Mouse (Mus musculus) limb, embryonic 11.5 days (tissue): ENCODE measurements around the gene Smagp. TPM values are rescaled to one million over a fixed set of nuclear protein-coding genes. Genes with fewer than 3 reads are reported as not detected.

ENCODE experiments used
- ATAC-seq: fragments of 200-750 bp; cut with Nextera tagmentation; 2 replicates; pipeline ENCODE4 v1.8.0; 2017; ENCODE audit warnings: low read depth; ENCODE audit not compliant: insufficient number of reproducible peaks, low FRiP score, low TSS enrichment
- DNase-seq: peaks from one replicate; pipeline ENCODE4 v3.0.0-alpha.2; 2015; ENCODE audit warnings: low spot score
- H3K27ac ChIP-seq: fragments of 300-500 bp; sonication (generic); replicated peaks from 2 replicates; pipeline ENCODE4 v1.5.1; 2014; ENCODE audit warnings: low read depth, mild to moderate bottlenecking, low read length
- H3K27me3 ChIP-seq: fragments of 300-500 bp; sonication (generic); 2 replicates; pipeline ENCODE4 v1.6.1; 2014; ENCODE audit warnings: mild to moderate bottlenecking, low read length, mixed read lengths; ENCODE audit not compliant: control insufficient read depth, insufficient read depth
- H3K36me3 ChIP-seq: fragments of 300-500 bp; sonication (generic); 2 replicates; pipeline ENCODE4 v1.6.1; 2014; ENCODE audit warnings: mild to moderate bottlenecking, low read length, moderate library complexity, mixed read lengths; ENCODE audit not compliant: control insufficient read depth, insufficient read depth
- H3K4me1 ChIP-seq: fragments of 300-500 bp; sonication (generic); 2 replicates; pipeline ENCODE4 v1.6.1; 2014; ENCODE audit warnings: low read length, mixed read lengths; ENCODE audit not compliant: control insufficient read depth, insufficient read depth
- H3K4me2 ChIP-seq: fragments of 300-500 bp; sonication (generic); 2 replicates; pipeline ENCODE4 v1.6.1; 2014; ENCODE audit warnings: low read depth, mild to moderate bottlenecking, moderate library complexity; ENCODE audit not compliant: severe bottlenecking
- H3K4me3 ChIP-seq: fragments of 300-500 bp; sonication (generic); 2 replicates; pipeline ENCODE4 v1.5.1; 2014; ENCODE audit warnings: low read depth, low read length
- H3K9ac ChIP-seq: fragments of 300-500 bp; sonication (generic); 2 replicates; pipeline ENCODE4 v1.6.1; 2014; ENCODE audit warnings: mild to moderate bottlenecking, low read length
- H3K9me3 ChIP-seq: fragments of 300-500 bp; sonication (generic); 2 replicates; pipeline ENCODE4 v1.6.1; 2016; ENCODE audit warnings: low read length; ENCODE audit not compliant: control insufficient read depth
- WGBS: fragments of 180-500 bp; shearing (Covaris S2); extraction: QIAGEN DNeasy Blood & Tissue Kit; methylation state at CpG from one replicate; pipeline ENCODE4 v1.1.7; 2014; 5-methylcytosine and 5-hydroxymethylcytosine counted together
- polyA plus RNA-seq: library from polyadenylated mRNA; unstranded; fragments of >200 nt; fragmentation: Nextera tagmentation; extraction: Ambion mirVana; gene quantifications from 2 replicates; pipeline ENCODE4 v1.2.1, GENCODE M21; 2014

The Smagp gene
- polyA plus RNA-seq, 1 experiment from 2014 or later: 5.4 TPM

- peaks cover 40% of the 10 kb centered on the region for H3K27me3 ChIP-seq
- no peak overlapping the region for H3K4me3 ChIP-seq
- H3K27ac ChIP-seq: no peak overlapping the region
- DNase-seq (peak; percentile 28), ATAC-seq (no peak)
- no peaks in the 10 kb centered on the region for H3K9me3 ChIP-seq
- no peak overlapping the region; the same call in 1 of the 2 replicates for H3K4me2 ChIP-seq
- no peaks in the 10 kb centered on the region for H3K36me3 ChIP-seq
- 12% methylated on average over 21 of the region's 21 CpGs for WGBS
- H3K9ac ChIP-seq: no peak overlapping the region
- 0 out of 2 replicates have a peak, but pooled peaks cover 2% of the 10 kb centered on the region for H3K4me1 ChIP-seq
These were observed 36.0 kb downstream of the Smagp start for GRCm38 (mm10) chr15:100600696-100601272.

GRCm38 (mm10) chr15:100600047-100600695, 36.6 kb downstream of the Smagp start:
- Histone ChIP-seq H3K4me3 (peak overlapping the region; percentile 68), H3K9ac (peak overlapping the region; percentile 78), H3K27me3 (peaks cover 37% of the 10 kb centered on the region), H3K36me3 (no peaks in the 10 kb centered on the region), H3K27ac (no peak overlapping the region), H3K4me1 (0 out of 2 replicates have a peak, but pooled peaks cover 2% of the 10 kb centered on the region), H3K9me3 (no peaks in the 10 kb centered on the region), H3K4me2 (peak overlapping the region; percentile 96)
- WGBS: 1% methylated on average over 35 of the region's 35 CpGs
- peak; percentile 51; the same call in 1 of the 2 replicates for ATAC-seq
- peak; percentile 83 for DNase-seq

- Histone ChIP-seq H3K4me3 (peak within 1 kb of the TSS; percentile 68), H3K9me3 (no peaks in the 10 kb centered on the region), H3K36me3 (no peaks in the 10 kb centered on the region), H3K9ac (peak within 1 kb of the TSS; percentile 78), H3K4me1 (0 out of 2 replicates have a peak, but pooled peaks cover 2% of the 10 kb centered on the region), H3K27me3 (peaks cover 33% of the 10 kb centered on the region), H3K27ac (no peak within 1 kb of the TSS), H3K4me2 (peak within 1 kb of the TSS; percentile 96)
- DNase-seq (peak; percentile 52), ATAC-seq (peak; percentile 42; the same call in 1 of the 2 replicates)
- under 1% methylated on average over 65 of the region's 76 CpGs for WGBS
These were observed 37.3 kb downstream of the Smagp start, which contains the start of gene Pou6f1 for GRCm38 (mm10) chr15:100599276-100600046. Gene Pou6f1 (minus strand): TSS chr15:100599984.

- H3K27me3 ChIP-seq: peaks cover 33% of the 10 kb centered on the region
- 0 out of 2 replicates have a peak, but pooled peaks cover 2% of the 10 kb centered on the region for H3K4me1 ChIP-seq
- no peaks in the 10 kb centered on the region for H3K36me3 ChIP-seq
- H3K4me2 ChIP-seq: peak overlapping the region; percentile 96
- H3K27ac ChIP-seq: no peak overlapping the region
- H3K9me3 ChIP-seq: no peaks in the 10 kb centered on the region
- peak overlapping the region; percentile 78; the same call in 1 of the 2 replicates for H3K9ac ChIP-seq
- DNase-seq (peak; percentile 62), ATAC-seq (no peak)
- under 1% methylated on average over 12 of the region's 12 CpGs for WGBS
- H3K4me3 ChIP-seq: peak overlapping the region; percentile 68
These were observed 37.9 kb downstream of the Smagp start for GRCm38 (mm10) chr15:100598883-100599275.

- DNase-seq: no peak
- H3K36me3 ChIP-seq: no peaks in the 10 kb centered on the region
- H3K9me3 ChIP-seq: no peaks in the 10 kb centered on the region
- H3K9ac ChIP-seq: no peak overlapping the region
- no peak for ATAC-seq
- 0 out of 2 replicates have a peak, but pooled peaks cover 2% of the 10 kb centered on the region for H3K4me1 ChIP-seq
- H3K4me3 ChIP-seq: peak overlapping the region; percentile 68; the same call in 1 of the 2 replicates
- peak overlapping the region; percentile 96 for H3K4me2 ChIP-seq
- peaks cover 29% of the 10 kb centered on the region for H3K27me3 ChIP-seq
- no peak overlapping the region for H3K27ac ChIP-seq
- 15% methylated on average over 9 of the region's 9 CpGs for WGBS
These were observed 38.4 kb downstream of the Smagp start for GRCm38 (mm10) chr15:100598287-100598882.

- Histone ChIP-seq H3K27me3 (no peaks in the 10 kb centered on the region), H3K9me3 (no peaks in the 10 kb centered on the region), H3K9ac (no peak overlapping the region), H3K36me3 (no peaks in the 10 kb centered on the region), H3K4me2 (no peak overlapping the region), H3K4me3 (no peak overlapping the region), H3K4me1 (no peaks in the 10 kb centered on the region), H3K27ac (no peak overlapping the region)
- 78% methylated on average over 6 of the region's 6 CpGs for WGBS
- ATAC-seq (no peak), DNase-seq (no peak)
These were observed 43.9 kb downstream of the Smagp start for GRCm38 (mm10) chr15:100592817-100593216.

GRCm38 (mm10) chr15:100590436-100590835, 46.3 kb downstream of the Smagp start:
- WGBS: 70% methylated on average over 8 of the region's 8 CpGs
- Histone ChIP-seq H3K4me3 (no peak overlapping the region), H3K27ac (no peak overlapping the region), H3K9me3 (no peaks in the 10 kb centered on the region), H3K36me3 (no peaks in the 10 kb centered on the region), H3K27me3 (no peaks in the 10 kb centered on the region), H3K9ac (no peak overlapping the region), H3K4me2 (no peak overlapping the region), H3K4me1 (no peaks in the 10 kb centered on the region)
- no peak for ATAC-seq
- DNase-seq: no peak

GRCm38 (mm10) chr15:100588297-100588696, 48.4 kb downstream of the Smagp start:
- Histone ChIP-seq H3K36me3 (no peaks in the 10 kb centered on the region), H3K27ac (no peak overlapping the region), H3K4me2 (no peak overlapping the region), H3K9ac (no peak overlapping the region), H3K4me1 (no peaks in the 10 kb centered on the region), H3K9me3 (no peaks in the 10 kb centered on the region), H3K4me3 (no peak overlapping the region), H3K27me3 (no peaks in the 10 kb centered on the region)
- WGBS: 85% methylated on average over 6 of the region's 6 CpGs
- DNase-seq: no peak
- no peak for ATAC-seq
